Mouse (Mus musculus) adrenal gland, adult 8-10 months (tissue): ENCODE results near the gene Acrbp. TPM values are rescaled to one million over a fixed set of nuclear protein-coding genes. Genes with fewer than 3 reads are reported as not detected.
"Not testable (repeated sequence)": the region's sequence is repeated elsewhere in the genome, so short reads cannot be mapped to it uniquely, and the experiment has no call there.

Experiments
- DNase-seq: peaks from one replicate; pipeline ENCODE4 v3.0.0; 2022
- total RNA-seq, 4 experiments: library from RNA; stranded (reverse); gene quantifications; 2 replicates each; pipeline ENCODE4 v1.2.4; 2022

Acrbp gene
- total RNA-seq = 10 to 100 TPM in 1 of 4 experiments, 1 to 10 TPM in 3; 6.9 to 12.1 (median 9.1) TPM

DNA sequence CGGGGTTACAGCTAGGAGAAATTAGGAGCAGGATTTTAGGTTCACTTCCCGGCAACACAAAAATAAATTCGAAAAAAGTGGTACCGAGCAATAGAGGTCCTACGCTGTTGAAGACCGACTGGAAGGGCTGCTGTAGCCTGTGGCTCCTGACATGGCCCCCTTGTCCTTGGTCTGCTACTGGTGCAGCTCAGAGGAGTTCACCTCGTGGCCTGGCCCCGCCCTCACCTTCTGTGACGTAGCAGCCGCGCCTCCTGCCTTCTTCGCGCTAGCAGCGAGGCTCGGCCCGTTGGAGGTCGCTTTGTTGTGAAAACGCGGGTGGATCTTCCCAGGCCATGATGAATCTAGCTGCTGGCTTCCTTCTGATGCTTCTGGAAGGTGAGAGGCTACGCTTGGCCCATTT lies at the start of gene Acrbp:
Gene Acrbp, plus strand, starts transcription at position 12 of the 400 bp plus-strand sequence.
- DNase-seq = no peak

DNA sequence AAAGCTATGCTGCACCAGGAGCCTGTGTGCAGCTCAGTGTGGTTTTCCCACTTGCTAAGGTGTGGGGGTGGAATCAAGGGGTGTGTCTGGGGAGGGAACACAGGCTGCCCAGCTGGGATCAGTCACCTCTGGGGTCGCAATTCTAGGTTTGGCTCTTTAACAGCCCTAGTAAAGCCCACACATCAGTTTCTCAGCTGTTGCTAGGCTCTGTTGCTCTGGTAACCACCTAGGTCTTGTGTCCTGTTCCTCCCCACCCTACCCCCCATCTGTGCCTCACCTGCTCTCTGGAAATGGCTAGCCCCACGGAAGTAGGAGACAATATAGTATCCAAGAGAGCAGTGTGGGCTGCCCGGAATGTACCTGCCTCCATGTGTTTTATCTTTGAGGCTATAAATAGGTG lies 45.8 kb upstream of the Acrbp start:
- DNase-seq = no peak

GRCm38 (mm10) chr6:125005086-125005485 lies 44.4 kb upstream of the Acrbp start:
- no peak for DNase-seq

- DNase-seq = no peak
Measured at GRCm38 (mm10) chr6:125008060-125008459, 41.4 kb upstream of the Acrbp start.

DNA sequence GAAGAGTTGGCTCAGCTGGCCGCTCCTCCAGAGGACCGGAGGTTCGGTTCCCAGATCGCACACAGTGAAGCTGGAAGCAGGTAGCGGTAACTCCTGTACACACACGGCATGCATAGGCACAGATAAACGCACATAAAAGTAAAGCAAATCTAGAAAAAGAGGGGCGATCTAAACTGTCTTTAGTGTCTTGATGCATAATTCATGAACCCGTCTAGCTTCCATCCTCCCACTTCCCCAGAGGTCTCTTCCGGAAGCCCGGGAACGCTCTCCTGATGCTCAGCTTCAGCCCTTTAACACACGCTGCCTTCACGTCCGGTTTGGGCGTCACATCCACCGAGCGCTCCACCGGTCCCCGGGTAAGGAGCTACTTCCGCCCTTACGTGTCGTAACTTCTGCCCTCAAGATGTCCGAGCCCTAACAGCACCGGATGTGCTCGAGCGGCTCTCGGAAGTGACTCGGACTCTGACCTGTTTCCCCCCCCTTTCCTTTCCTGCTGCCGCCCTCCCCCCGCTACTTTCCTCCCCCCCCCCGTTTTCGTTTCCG lies 40.8 kb upstream of the Acrbp start:
- DNase-seq = peak; percentile 99

DNA sequence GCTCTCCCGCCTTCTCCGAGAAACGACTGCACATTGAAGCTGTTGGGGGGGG lies 40.5 kb upstream of the Acrbp start, which contains the start of gene Zfp384:
Gene Zfp384, plus strand, starts transcription at position 17 of the 52 bp plus-strand sequence.
- DNase-seq = no peak

GRCm38 (mm10) chr6:125009181-125010073 lies 40.1 kb upstream of the Acrbp start:
- DNase-seq = peak; percentile 70

DNA sequence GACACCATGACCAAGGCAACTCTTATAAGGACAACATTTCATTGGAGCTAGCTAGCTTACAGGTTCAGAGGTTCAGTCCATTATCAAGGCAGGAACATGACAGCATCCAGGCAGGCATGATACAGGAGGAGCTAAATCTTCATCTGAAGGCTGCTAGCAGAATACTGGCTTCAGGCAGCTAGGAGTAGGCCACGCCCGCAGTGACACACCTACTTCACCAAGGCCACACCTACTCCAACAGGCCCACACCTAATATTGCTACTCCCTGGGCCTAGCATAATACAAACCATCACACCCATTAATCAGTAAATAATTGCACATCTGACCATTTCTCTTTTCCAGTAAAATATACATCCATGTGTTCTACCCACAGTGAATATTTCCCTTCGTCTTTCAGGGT lies 31.8 kb upstream of the Acrbp start:
- DNase-seq = no peak

GRCm38 (mm10) chr6:125030532-125030931 lies 19.0 kb upstream of the Acrbp start:
- DNase-seq = not testable (repeated sequence)

- no peak for DNase-seq
Measured at GRCm38 (mm10) chr6:125031604-125032003, 17.9 kb upstream of the Acrbp start.

DNA sequence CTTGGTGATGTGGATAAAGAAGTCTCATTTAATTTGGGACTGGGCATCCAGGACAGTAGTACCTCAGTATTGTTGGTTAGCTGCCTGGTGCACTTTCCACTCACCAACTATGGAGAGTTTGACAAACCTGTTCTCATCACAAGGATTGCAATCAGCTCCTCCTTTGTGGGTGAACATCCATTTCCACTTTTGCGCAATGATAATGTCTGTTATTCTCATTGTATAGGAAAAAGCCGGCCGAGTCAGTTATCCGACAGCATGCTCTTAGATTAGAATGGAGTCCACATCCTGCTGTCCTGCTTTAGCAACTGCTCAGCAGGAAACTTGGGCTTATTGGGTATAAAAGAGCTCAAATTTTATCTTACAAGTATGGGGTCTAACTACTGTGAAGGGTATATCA lies 10.8 kb upstream of the Acrbp start:
- DNase-seq = no peak

GRCm38 (mm10) chr6:125039131-125039530 lies 10.4 kb upstream of the Acrbp start:
- no peak for DNase-seq

GRCm38 (mm10) chr6:125039533-125040153 lies 9.8 kb upstream of the Acrbp start, which contains the start of gene Ing4:
Gene Ing4 (plus strand): TSS chr6:125039760.
- DNase-seq = peak; percentile 90

DNA sequence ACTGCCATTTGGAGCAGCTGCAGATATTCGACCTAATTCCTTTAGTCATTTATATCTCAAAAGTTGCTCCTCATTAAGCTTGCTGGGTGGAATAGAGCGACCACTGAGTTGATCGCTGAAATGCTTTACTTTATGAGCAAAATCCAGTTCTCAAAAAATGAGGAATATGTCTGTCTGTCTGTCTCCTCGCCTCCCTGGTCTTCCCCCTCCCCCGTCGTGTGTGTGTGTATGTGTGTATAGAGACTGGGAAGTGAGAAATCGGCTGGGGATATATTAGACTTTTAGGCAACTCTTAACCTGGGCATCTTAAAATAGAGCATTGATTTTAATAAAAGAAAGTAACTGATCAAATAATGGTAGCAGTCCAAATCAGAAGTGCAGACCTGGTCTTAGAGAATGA lies 9.3 kb upstream of the Acrbp start:
- no peak for DNase-seq

- DNase-seq = no peak
Measured at GRCm38 (mm10) chr6:125041047-125041446, 8.4 kb upstream of the Acrbp start.

GRCm38 (mm10) chr6:125042081-125042480 lies 7.4 kb upstream of the Acrbp start:
- no peak for DNase-seq

DNA sequence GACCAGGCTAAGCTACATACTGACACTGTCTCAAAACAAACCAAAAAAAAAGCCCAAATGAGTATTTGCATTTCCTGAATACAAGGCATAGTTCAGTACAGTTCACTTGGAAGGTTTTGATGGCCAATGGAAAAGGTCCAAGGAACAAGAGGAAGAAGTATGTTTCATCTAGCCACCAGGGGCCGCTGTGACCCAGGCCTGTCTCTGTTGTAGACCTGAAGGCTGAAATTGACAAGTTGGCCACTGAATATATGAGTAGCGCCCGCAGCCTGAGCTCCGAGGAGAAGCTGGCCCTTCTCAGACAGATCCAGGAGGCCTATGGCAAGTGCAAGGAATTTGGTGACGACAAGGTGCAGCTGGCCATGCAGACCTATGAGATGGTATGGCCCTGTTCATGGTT lies 2.8 kb upstream of the Acrbp start:
- peak; percentile 63 for DNase-seq

DNA sequence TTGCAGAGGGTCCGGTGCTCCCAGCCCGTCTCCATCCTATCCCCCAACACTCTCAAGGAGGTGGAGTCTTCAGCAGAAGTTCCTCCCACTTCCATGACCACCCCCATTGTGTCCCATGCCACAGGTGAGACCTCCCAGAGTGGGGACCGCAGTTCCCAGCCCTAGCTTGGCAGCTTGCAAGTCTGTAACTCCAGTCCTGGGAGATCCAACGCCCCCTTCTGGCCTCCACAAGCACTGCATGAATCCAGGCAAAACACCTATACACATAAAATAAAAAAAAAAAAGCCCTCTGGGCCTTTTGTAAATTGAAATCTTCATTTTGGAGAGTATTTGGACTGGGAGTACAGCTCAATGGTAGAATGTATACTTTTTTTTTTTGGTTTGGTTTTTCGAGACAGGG lies 1.7 kb downstream of the Acrbp start:
- no peak for DNase-seq

DNA sequence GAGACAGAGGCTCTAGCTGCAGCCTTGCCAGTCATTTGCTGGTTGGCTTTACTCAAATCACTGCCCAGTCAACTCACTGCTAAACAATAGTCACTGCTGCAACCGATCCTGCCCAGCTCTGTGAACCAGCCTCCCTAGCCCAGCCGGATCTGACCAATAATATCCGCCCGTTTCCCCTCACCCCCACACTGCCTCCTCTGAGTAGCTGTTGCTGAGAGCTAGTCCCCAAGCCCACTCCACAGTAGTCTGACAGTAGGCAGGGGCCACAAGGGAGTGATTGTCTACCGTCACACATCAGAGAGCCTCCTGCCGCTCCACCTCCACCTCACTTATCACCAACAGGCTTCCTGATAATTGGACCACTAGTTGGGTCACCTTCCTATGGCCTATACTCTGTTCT lies 12.0 kb downstream of the Acrbp start:
- no peak for DNase-seq

DNA sequence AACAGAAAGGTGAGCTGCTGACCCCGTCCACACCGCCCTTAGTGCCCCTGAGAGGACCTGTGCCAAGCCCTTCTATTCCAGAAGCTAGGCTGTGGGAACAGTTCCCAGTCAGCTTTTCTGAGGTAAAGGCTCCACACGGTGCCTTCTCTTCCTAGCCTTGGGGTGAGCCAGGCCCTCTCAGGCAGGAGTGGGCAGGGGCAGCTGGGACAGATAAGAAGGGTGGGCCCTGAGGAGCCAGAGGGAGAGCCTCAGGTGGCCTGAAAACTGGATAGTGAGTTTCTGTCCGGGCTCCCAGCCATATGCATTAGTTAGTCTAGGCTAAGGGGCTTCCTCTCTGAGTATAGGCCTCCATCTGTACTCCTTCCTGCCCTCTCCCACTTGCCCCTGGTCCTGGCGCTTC lies 13.0 kb downstream of the Acrbp start:
- DNase-seq = no peak

DNA sequence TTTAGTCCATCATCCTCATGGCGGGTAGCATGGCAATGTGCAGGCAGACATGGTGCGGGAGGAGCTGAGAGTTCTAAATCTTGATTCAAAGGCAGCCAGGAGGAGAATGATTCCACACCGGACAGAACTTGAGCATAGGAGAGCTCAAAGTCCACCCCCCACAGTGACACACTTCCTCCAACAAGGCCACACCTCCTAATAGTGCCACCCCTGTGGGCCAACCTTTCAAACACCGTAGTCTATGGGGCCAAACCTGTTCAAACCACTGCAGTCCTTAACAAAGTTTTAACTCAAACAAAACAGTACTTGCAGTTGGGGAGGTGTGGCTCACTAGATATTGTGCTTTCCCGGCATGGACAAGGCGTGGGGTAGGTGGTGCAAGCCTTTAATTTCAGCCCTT lies 14.4 kb downstream of the Acrbp start:
- no peak for DNase-seq

GRCm38 (mm10) chr6:125065223-125065622 lies 15.7 kb downstream of the Acrbp start:
- not testable (repeated sequence) for DNase-seq

DNA sequence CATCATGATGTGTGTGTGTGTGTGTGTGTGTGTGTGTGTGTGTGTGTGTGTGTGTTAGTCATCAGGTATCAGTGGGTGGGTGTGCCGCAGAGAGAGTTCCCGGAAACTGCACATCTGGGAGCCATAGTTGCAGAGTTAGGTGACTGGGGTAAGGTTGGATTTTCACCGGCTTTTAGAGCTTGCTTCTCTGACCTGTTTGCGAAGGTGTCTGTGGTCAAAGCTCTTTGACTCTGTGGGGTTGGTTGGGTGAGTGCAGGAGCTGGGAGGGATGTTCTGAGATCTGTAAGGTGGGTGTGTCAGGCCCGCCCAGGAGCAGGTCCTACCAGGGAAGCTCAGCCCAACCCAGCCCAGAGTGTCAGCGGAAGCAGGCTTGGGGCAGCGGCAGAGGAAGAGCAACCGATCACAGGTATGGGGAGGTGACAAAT lies 18.1 kb downstream of the Acrbp start, which contains the start of gene Lpar5:
Gene Lpar5, plus strand, starts transcription at position 350 of the 425 bp plus-strand sequence.
- no peak for DNase-seq
